Mouse (Mus musculus) bone marrow, adult 2 months (tissue): ENCODE results near the gene Atg16l1.

ENCODE experiments used
- CTCF ChIP-seq: fragments of 200-500 bp; IDR thresholded peaks from 2 replicates; pipeline ENCODE4 v1.5.1; 2011; ENCODE audit warnings: low read length, control low read depth; ENCODE audit not compliant: control insufficient read depth, insufficient read depth
- POLR2A ChIP-seq: fragments of 200-500 bp; IDR thresholded peaks from 2 replicates; pipeline ENCODE4 v1.6.1; 2011; ENCODE audit warnings: low read depth, mild to moderate bottlenecking, control low read depth, low read length, borderline replicate concordance; ENCODE audit not compliant: control insufficient read depth

DNA sequence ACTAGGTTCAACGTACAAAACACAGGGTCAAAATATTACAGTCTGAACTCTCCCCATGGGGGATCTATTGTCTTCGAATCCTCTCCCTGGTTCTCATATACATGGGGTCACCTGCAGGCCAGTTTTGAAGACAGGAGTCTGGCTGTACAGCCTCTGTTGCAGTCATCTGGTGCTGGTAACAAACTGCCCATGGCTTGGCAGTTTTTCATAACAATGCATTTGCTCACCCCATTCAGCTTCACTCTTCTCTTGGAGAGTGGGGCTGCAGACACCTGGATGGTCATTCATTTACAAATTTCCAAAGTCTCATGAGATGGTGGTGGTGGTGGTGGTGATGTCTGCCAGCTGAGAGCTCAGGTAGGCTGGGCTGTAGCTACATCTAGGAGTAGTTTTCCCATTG is 26.6 kb upstream of the Atg16l1 start:
- TF ChIP-seq CTCF (no peak), POLR2A (no peak)
